Mouse (Mus musculus): ENCODE results near the gene Slfn8. TPM values are rescaled to one million over a fixed set of nuclear protein-coding genes. Genes with fewer than 3 reads are reported as not detected.

The Slfn8 gene
- polyA plus RNA-seq (2016; fragmentation: Nextera tagmentation; extraction: Ambion mirVana): 0.25 and 0.46 TPM in 2 replicates

GRCm38 (mm10) chr11:83020621-83021020 is at the start of gene Slfn8:
Gene Slfn8 (minus strand): TSS chr11:83020810.
- Histone ChIP-seq H3K4me1 (no peaks in the 10 kb centered on the region), H3K27me3 (no peaks in the 10 kb centered on the region), H3K36me3 (no peaks in the 10 kb centered on the region), H3K9ac (replicated peaks) (no peak within 1 kb of the TSS), H3K4me3 (no peak within 1 kb of the TSS), H3K4me2 (replicated peaks) (no peak within 1 kb of the TSS), H3K27ac (replicated peaks) (no peak within 1 kb of the TSS), H3K9me3 (no peaks in the 10 kb centered on the region)
- no peak for ATAC-seq (ENCODE audit: low FRiP score, low read depth)
- WGBS: 81% methylated on average over 5 of the region's 5 CpGs

DNA sequence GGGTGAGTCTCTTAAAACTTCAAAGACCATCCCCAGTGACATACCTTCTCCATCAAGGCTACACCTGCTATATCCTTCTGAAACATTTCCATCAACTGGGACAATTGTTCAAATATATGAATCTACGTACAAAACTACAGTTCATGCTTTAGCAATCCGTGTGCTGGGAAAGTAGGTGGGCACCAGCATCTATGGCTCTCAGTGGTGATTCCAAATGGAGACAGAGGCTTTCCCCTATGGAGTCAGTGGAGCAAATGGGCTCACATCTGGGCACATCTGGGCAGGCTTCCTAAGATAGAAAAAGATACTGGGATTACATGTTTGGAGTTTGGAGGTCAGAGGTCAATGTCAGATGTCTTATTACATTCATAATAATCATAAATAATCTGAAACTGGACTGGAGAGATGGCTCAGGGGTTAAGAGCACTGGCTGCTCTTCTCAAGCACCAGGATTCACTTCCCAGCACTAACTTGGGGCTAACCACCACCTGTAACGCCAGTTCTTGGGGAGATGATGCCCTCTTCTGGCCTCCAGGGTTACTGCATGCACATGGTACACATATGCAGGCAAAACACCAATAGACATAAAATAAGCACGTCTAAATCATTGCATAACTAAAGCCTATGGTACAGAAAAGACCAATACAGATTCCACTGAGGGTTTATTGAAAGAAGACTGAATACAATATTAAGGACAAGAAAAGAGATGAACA is 47.5 kb upstream of the Slfn8 start:
- Histone ChIP-seq H3K9ac (replicated peaks) (no peak overlapping the region), H3K4me1 (0 out of 2 replicates have a peak, but pooled peaks cover 4% of the 10 kb centered on the region), H3K4me3 (no peak overlapping the region), H3K36me3 (no peaks in the 10 kb centered on the region), H3K9me3 (no peaks in the 10 kb centered on the region), H3K4me2 (replicated peaks) (no peak overlapping the region), H3K27ac (replicated peaks) (no peak overlapping the region), H3K27me3 (no peaks in the 10 kb centered on the region)
- ATAC-seq (ENCODE audit: low FRiP score, low read depth): no peak
- 71% methylated on average over 4 of the region's 4 CpGs for WGBS

DNA sequence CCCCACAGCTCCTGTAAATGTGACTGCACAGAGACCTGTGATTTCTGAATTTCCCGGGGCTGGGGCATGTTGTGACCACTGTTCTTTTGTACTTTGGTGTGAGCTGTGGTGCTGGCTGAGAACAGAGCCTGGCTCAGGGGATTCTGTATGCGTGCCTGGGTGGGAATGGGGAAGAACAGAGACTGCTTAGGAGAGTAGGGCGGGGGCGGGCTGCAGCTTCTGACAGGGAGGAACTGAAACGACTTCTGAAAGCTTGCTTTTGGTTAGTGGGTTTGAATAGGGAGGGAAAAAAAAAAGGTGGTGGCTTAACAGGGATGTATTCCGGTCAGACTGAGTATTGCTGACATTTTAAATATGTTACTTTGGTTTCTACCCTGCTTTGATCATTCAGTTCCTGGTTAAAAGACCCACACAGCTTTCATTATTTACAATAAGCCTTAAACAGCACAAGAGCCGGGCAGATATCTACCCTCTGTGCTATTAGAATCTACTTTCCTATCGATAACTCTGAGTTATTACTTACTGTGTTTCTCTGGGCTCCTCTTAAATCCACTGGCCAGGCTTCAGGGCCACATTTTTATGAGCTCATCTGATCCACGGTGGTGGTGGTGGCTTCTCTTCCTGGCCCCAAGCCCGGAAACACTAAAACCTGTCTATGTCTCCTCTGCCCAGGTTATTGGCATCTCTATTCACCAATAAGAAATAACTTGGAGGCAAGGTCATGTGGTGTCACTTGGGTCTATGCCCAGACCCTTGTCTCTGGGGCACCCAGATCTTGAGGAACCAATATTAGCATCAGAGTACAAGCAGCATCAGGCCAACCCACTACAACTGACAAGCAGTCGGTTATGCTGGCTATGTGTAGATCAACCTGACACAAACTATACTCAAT is 46.3 kb upstream of the Slfn8 start:
- H3K27ac ChIP-seq (replicated peaks): no peak overlapping the region
- no peaks in the 10 kb centered on the region for H3K27me3 ChIP-seq
- no peak overlapping the region for H3K4me3 ChIP-seq
- H3K9ac ChIP-seq (replicated peaks): no peak overlapping the region
- 44% methylated on average over 11 of the region's 11 CpGs for WGBS
- no peak for ATAC-seq (ENCODE audit: low FRiP score, low read depth)
- H3K9me3 ChIP-seq: no peaks in the 10 kb centered on the region
- 0 out of 2 replicates have a peak, but pooled peaks cover 4% of the 10 kb centered on the region for H3K4me1 ChIP-seq
- no peaks in the 10 kb centered on the region for H3K36me3 ChIP-seq
- no peak overlapping the region for H3K4me2 ChIP-seq (replicated peaks)

GRCm38 (mm10) chr11:83065441-83066344 is 45.1 kb upstream of the Slfn8 start:
- Histone ChIP-seq H3K36me3 (no peaks in the 10 kb centered on the region), H3K4me1 (0 out of 2 replicates have a peak, but pooled peaks cover 4% of the 10 kb centered on the region), H3K9ac (replicated peaks) (no peak overlapping the region), H3K27me3 (no peaks in the 10 kb centered on the region), H3K9me3 (no peaks in the 10 kb centered on the region), H3K4me3 (no peak overlapping the region), H3K27ac (replicated peaks) (no peak overlapping the region), H3K4me2 (replicated peaks) (no peak overlapping the region)
- ATAC-seq (ENCODE audit: low FRiP score, low read depth): no peak
- 12% methylated on average over 6 of the region's 6 CpGs for WGBS

- no peak within 1 kb of the TSS for H3K4me2 ChIP-seq (replicated peaks)
- no peak for ATAC-seq (ENCODE audit: low FRiP score, low read depth)
- H3K36me3 ChIP-seq: no peaks in the 10 kb centered on the region
- no peak within 1 kb of the TSS for H3K4me3 ChIP-seq
- H3K9me3 ChIP-seq: no peaks in the 10 kb centered on the region
- H3K27me3 ChIP-seq: no peaks in the 10 kb centered on the region
- 0 out of 2 replicates have a peak, but pooled peaks cover 4% of the 10 kb centered on the region for H3K4me1 ChIP-seq
- H3K9ac ChIP-seq (replicated peaks): no peak within 1 kb of the TSS
- WGBS: 77% methylated on average over 2 of the region's 2 CpGs
- no peak within 1 kb of the TSS for H3K27ac ChIP-seq (replicated peaks)
Observed at GRCm38 (mm10) chr11:83064946-83065345, 44.3 kb upstream of the Slfn8 start, which contains the start of gene Slfn2. Gene Slfn2 (plus strand): TSS chr11:83065112.

- H3K27ac ChIP-seq (replicated peaks): no peak overlapping the region
- H3K4me2 ChIP-seq (replicated peaks): no peak overlapping the region
- H3K27me3 ChIP-seq: no peaks in the 10 kb centered on the region
- H3K4me3 ChIP-seq: no peak overlapping the region
- no peaks in the 10 kb centered on the region for H3K36me3 ChIP-seq
- H3K9ac ChIP-seq (replicated peaks): no peak overlapping the region
- no peaks in the 10 kb centered on the region for H3K9me3 ChIP-seq
- ATAC-seq (ENCODE audit: low FRiP score, low read depth): no peak
- H3K4me1 ChIP-seq: 0 out of 2 replicates have a peak, but pooled peaks cover 4% of the 10 kb centered on the region
- WGBS: 72% methylated on average over 3 of the region's 3 CpGs
Observed at GRCm38 (mm10) chr11:83063941-83064349, 43.3 kb upstream of the Slfn8 start.

- Histone ChIP-seq H3K9ac (replicated peaks) (no peak overlapping the region), H3K27ac (replicated peaks) (no peak overlapping the region), H3K36me3 (no peaks in the 10 kb centered on the region), H3K9me3 (no peaks in the 10 kb centered on the region), H3K27me3 (no peaks in the 10 kb centered on the region), H3K4me1 (0 out of 2 replicates have a peak, but pooled peaks cover 4% of the 10 kb centered on the region), H3K4me2 (replicated peaks) (no peak overlapping the region), H3K4me3 (no peak overlapping the region)
- no peak for ATAC-seq (ENCODE audit: low FRiP score, low read depth)
- WGBS: 78% methylated on average over 4 of the region's 4 CpGs
Observed at GRCm38 (mm10) chr11:83063126-83063525, 42.5 kb upstream of the Slfn8 start.

- Histone ChIP-seq H3K4me3 (no peak overlapping the region), H3K4me2 (replicated peaks) (no peak overlapping the region), H3K9ac (replicated peaks) (no peak overlapping the region), H3K27ac (replicated peaks) (no peak overlapping the region), H3K36me3 (no peaks in the 10 kb centered on the region), H3K4me1 (0 out of 2 replicates have a peak, but pooled peaks cover 4% of the 10 kb centered on the region), H3K9me3 (no peaks in the 10 kb centered on the region), H3K27me3 (no peaks in the 10 kb centered on the region)
- no peak for ATAC-seq (ENCODE audit: low FRiP score, low read depth)
- 89% methylated on average over 7 of the region's 7 CpGs for WGBS
Observed at GRCm38 (mm10) chr11:83061806-83062205, 41.2 kb upstream of the Slfn8 start.

GRCm38 (mm10) chr11:83060412-83061020 is 39.9 kb upstream of the Slfn8 start:
- 86% methylated on average over 5 of the region's 5 CpGs for WGBS
- H3K4me3 ChIP-seq: no peak overlapping the region
- H3K9me3 ChIP-seq: no peaks in the 10 kb centered on the region
- no peak overlapping the region for H3K27ac ChIP-seq (replicated peaks)
- H3K4me1 ChIP-seq: 0 out of 2 replicates have a peak, but pooled peaks cover 3% of the 10 kb centered on the region
- no peak for ATAC-seq (ENCODE audit: low FRiP score, low read depth)
- H3K36me3 ChIP-seq: no peaks in the 10 kb centered on the region
- H3K4me2 ChIP-seq (replicated peaks): no peak overlapping the region
- no peaks in the 10 kb centered on the region for H3K27me3 ChIP-seq
- H3K9ac ChIP-seq (replicated peaks): no peak overlapping the region

- no peak overlapping the region for H3K4me2 ChIP-seq (replicated peaks)
- no peaks in the 10 kb centered on the region for H3K36me3 ChIP-seq
- no peak overlapping the region for H3K9ac ChIP-seq (replicated peaks)
- H3K4me3 ChIP-seq: no peak overlapping the region
- no peaks in the 10 kb centered on the region for H3K27me3 ChIP-seq
- no peaks in the 10 kb centered on the region for H3K9me3 ChIP-seq
- no peaks in the 10 kb centered on the region for H3K4me1 ChIP-seq
- ATAC-seq (ENCODE audit: low FRiP score, low read depth): no peak
- 9% methylated on average over 5 of the region's 5 CpGs for WGBS
- H3K27ac ChIP-seq (replicated peaks): no peak overlapping the region
Observed at GRCm38 (mm10) chr11:83057863-83058262, 37.3 kb upstream of the Slfn8 start.

GRCm38 (mm10) chr11:83045642-83046041 is 25.0 kb upstream of the Slfn8 start:
- WGBS: 87% methylated on average over 3 of the region's 3 CpGs
- Histone ChIP-seq H3K4me2 (replicated peaks) (no peak overlapping the region), H3K36me3 (no peaks in the 10 kb centered on the region), H3K4me3 (no peak overlapping the region), H3K9ac (replicated peaks) (no peak overlapping the region), H3K27ac (replicated peaks) (no peak overlapping the region), H3K27me3 (no peaks in the 10 kb centered on the region; the same call in 1 of the 2 replicates), H3K4me1 (no peaks in the 10 kb centered on the region), H3K9me3 (no peaks in the 10 kb centered on the region)
- ATAC-seq (ENCODE audit: low FRiP score, low read depth): no peak
